Mouse (Mus musculus) A20 (cell line): ENCODE results near the gene Hebp1.

Experiments used
- DNase-seq: peaks from one replicate; pipeline ENCODE4 v3.0.0-alpha.2; 2011; ENCODE audit warnings: low read depth, low spot score

The Hebp1 gene

DNA sequence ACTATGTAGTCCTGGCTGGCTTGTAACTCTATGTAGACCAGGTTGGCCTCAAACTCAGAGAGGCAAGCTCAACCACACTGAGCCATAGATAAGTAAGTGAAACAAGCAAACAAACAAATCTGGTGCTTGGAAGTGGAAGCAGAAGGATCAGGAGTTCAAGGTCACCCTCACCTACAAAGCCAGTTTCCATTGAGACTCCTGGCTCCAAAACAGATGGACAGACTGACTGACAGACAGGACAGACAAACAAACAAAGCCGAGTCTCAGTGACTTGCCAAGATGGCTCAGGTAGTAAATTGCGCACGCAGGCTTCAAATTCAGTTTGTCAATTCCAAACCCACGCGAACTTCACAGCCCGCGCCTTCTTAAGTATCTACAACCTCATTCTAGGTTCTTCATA lies 376 bp downstream of the Hebp1 start:
- DNase-seq: no peak

DNA sequence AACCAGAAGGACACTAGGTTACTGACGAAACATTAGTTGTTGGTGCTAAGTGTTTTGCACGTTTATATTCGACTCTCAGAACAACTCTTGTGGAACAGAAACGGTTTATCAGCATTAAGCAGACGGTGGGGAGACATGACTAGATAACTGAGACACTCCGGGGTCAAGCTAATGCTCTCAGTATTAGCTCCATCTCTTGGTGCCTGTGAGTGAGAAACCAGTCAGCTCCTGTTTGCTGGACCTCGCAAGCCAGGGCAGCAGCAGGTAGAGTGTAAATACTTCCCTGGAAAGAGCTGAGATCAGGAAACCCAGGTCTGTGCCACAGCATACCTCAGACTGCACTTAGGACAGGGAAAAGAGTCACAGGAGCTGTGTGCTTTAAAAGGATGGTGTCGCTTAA lies 1.1 kb downstream of the Hebp1 start:
- no peak for DNase-seq

DNA sequence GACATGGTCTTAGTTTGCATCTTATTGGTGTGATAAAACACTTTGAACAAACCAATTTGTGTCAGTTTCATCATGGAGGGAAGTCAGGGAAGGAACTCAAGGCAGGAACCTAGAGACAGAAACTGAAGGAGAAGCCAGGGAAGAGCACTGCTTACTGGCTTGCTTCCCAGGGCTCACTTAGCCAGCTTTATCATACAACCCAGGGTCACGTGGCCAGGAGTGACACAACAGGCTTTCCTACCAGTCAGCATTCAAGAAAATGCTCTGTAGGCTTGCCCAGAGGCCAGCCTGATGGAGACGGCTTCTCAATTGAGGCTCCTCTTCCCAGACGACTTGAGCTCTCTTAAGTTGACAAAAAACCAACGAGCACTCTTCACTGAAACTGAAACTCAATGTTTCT lies 2.9 kb downstream of the Hebp1 start:
- no peak for DNase-seq

DNA sequence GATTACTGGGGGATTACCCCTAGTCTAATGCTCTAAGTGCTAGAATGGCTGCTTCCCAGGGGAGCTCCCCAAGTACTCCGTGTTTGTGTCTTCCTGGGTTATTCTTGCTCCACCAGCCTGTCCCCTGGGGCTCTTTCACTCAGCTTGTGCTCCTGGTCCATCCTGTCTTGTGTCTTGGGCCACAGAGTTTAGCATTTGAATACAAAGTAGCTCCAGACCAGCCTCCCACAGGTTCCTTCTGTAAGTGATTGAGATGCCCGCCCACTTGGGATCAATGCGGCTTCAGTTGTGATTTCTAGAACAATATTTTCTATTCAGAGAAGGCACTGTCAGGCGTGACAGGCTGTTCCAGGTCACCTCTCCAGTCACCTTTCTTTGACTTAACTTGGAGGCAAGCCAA lies 4.1 kb downstream of the Hebp1 start:
- DNase-seq: no peak

DNA sequence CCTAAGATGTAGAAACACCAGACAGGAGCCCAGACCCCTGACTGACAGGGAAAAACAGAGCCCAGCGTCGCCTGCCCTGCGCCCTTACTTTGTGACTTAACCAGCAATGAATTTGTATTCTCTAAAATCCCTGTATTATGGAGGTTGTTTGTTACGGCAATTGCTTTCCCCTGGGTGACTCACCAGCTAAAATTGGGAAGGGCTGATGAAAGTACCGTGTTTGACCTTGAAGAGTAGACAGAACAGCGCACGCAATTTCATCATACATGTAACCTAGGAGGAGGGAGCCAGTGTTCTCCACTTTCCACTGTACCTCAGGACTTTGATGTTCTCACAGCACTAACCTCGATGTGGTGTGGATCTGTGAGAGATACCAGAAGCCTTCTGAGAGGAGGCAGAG lies 4.8 kb downstream of the Hebp1 start:
- no peak for DNase-seq

- DNase-seq: no peak
Observed at GRCm38 (mm10) chr6:135191906-135192305, 5.9 kb downstream of the Hebp1 start.

- DNase-seq: no peak
Observed at GRCm38 (mm10) chr6:135190122-135190521, 7.7 kb downstream of the Hebp1 start.

GRCm38 (mm10) chr6:135188629-135189028 lies 9.2 kb downstream of the Hebp1 start:
- DNase-seq: no peak

DNA sequence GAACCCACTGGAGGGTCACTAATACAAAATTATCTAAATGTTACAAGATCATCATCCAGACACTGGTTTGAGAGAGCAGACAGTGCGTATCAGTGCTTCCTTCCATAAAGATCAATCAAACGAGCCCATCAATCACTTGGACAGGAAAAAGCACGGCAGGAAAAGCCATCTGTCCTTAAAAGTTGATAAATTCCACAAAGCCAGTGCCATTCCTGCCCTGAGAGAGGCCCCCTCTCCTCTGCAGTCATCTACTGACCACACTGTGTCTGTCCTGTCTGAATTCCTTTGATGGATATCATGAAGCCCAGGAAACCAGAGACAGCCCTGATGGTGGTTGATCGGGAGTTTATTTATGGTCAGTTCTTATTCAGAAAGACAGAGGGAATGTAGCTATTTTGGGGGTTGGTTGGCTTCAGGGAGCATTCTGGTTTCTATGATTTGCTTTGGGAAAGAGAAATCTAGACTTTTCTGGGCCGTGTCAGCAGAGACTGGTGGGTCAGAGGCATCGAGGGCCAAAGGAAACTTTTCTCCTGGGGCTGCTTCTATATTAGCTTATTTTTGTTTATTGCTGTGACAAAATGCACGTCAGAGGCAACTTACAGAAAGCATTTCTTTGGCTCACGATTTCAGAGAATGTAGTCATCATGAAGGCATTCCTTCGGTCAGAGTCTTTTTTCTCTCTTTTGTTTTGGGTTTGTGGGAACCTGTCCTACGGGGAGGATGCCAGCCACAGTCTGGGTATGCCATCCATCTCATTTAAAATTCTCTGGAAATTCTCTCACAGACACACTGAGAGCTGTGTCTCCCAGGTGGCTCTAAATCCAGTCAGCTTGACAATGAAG lies 10.5 kb downstream of the Hebp1 start:
- no peak for DNase-seq

DNA sequence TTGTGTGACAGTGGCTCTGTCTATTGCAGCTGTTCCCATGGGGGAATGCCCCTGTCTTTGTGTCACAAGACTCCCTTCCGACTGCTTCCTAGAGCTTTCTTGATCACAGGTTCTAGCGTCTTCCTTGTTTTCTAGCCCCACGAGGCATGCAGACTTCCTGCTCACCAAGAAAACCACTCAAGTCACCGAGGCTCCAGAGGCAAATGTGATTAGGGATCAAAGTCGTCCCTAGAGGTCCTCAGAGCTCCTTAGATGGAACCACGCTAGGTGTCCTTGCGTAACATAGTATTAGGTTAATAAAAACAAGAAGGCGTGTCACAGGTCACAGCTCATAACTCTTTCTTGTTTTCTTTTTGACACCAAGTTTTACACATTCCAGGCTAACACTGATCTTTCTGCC lies 13.9 kb downstream of the Hebp1 start:
- DNase-seq: no peak

DNA sequence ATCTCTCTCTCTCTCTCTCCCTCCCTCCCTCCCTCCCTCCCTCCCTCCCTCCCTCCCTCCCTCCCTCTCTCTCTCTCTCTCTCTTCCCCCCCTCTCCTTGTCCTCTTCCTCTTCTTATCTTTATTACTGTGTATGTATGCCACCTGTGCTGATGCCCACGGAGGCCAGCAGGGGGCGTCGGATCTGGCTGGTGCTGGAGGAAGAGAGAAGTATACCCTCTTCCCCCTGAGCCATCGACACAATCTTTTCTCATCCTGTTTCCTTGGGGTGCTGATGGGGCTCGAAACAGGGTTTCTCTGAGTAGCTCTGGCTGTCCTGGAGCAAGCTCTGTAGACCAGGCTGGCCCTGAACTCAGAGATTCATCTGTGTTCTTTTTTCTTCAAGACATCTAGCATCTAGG lies 14.9 kb downstream of the Hebp1 start:
- no peak for DNase-seq

DNA sequence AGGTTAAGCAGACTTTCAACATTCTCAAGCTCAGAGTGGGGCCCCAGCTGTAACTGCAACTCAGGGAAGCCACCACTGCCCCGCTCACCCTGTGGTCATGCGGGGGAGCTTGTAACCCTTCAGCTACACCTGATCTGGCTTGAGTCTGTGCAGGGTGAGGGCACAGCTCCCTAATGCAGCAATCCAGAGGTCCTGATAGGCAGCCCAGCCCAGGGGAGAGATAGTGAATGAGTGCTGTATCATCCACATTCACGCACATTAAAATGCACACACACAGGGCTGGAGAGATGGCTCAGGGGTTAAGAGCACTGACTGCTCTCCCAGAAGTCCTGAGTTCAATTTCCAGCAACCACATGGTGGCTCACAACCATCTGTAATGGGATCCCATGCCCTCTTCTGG lies 19.2 kb downstream of the Hebp1 start:
- no peak for DNase-seq

GRCm38 (mm10) chr6:135177271-135177670 lies 20.6 kb downstream of the Hebp1 start:
- DNase-seq: no peak

DNA sequence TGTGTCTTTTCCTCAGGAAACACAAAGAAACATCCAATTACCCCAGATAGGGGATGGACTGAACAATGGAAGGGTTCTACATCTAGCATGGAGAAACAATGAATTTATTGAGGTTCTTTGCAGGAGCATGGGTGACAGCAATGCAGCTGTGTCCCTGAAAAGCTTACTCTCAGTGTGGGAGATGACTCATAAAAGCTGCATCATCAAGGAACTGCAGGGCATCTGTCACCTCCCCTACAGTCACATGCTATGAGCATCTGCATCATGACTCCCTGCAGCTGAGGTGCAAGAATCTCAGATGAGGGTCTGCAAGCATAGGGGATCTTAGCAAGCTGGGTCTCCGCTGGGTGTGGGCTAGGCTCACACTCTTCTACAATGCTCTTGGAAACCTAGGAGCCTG lies 22.8 kb downstream of the Hebp1 start:
- DNase-seq: no peak

DNA sequence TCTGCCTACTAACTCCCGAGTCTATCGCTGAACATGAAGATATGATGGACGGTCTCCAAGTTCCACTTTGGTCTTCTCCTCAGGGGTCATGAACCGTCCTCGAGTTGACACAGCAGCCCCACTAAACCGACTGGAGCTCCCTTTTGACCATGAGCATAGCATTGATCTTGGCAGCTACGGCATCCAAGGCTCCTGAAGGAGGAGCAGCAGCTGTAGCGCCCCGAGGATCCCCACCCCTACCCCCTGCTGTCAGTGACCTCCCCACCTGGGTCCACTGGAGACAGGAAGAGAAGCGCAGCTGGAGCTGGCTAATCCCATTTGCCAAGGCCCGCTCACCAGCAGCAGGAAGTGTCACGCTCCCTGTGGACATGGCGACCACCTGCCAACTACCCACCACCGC lies 26.1 kb downstream of the Hebp1 start:
- no peak for DNase-seq

DNA sequence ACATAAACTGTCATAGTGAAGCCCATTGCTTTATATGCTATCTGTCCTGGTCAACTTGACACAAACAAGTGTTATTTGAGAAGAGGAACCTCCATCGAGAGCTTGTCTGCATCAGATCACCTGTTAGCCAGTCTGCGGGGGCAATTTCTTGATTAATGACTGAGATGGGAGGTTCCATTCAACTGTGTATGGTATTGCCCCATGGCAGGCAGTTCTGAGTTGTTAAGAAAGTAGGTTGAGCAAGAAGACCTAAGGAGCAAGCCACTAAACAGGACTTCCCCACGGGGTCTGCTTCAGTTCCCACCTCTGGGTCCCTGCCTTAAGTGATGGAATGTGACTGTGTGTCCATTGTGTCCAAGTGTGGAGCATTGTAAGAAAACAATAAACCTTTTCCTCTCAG lies 28.6 kb downstream of the Hebp1 start:
- no peak for DNase-seq

- no peak for DNase-seq
Observed at GRCm38 (mm10) chr6:135168471-135168870, 29.4 kb downstream of the Hebp1 start.

DNA sequence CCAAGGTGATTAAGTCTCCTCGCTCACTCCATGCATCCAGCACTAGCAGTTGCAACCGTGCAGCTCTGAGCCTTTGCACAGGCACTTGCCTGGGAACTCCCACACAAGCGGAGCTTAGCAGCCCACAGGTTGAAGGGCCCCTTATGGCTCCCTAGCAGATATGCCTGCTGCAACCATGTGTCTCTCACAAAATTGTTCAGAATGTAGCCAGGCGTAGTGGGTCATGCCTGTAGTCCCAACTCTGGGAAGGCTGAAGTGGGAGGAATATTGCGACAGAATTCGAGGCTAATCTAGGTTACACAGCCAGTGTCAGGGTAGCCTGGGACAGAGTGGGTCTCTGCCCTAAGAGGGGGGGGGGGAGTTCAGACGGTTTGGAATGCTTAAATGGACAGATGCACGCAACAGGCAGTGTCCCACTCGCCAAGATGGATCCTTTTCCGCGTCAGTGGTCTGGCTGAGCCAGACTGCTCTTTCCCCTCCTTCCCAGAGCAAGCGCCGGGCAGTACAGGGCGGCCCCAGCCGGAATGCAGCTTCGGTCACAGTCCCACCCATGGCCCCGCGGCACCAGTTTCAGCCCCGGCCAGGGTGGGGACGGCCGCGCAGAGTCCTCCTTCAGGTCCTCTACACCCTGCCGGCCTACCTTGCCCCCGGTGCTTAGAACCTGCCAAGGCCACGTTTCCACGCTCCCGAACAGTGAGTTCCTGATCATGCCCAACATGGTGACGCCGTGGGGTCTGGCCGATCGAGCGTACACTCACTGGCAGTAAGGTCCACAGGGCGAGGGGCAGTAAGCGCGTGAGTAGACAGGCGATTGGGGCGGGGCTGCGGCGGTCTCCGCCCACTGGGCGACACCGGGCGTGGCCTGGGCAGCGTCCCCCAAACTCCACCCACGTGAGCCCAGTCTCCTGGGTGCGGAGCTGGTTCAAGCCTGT lies 30.2 kb downstream of the Hebp1 start:
- DNase-seq: no peak

DNA sequence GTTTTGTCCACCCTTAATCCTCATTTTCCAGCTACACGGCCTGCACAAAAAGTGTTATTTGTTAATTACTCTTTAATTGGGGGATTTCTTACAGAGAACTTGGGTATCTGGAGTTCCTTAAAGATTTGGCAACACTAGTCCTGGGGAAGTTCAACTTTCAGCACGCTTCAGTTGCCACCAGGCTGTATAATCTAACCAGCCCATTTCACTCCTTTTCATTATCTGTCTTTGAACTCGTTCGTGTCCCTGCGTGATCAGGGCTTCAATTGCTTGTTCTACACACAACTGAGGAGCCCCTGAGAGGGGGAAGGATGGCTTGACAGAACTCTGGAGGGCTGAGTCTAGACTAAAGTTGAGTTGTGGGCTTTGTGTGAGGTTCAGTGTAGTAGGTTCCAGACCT lies 31.1 kb downstream of the Hebp1 start:
- no peak for DNase-seq

- no peak for DNase-seq
Observed at GRCm38 (mm10) chr6:135166262-135166661, 31.6 kb downstream of the Hebp1 start.

GRCm38 (mm10) chr6:135165706-135166105 lies 32.1 kb downstream of the Hebp1 start:
- DNase-seq: no peak

GRCm38 (mm10) chr6:135165191-135165590 lies 32.6 kb downstream of the Hebp1 start:
- DNase-seq: no peak

GRCm38 (mm10) chr6:135162861-135163260 lies 35.0 kb downstream of the Hebp1 start:
- no peak for DNase-seq
